Mouse (Mus musculus) ES-Bruce4 (cell line): ENCODE measurements around the gene Otp.

Source experiments
- CTCF ChIP-seq: IDR thresholded peaks from one replicate; pipeline ENCODE4 v1.8.1; 2011; ENCODE audit warnings: low read depth, low read length
- POLR2A ChIP-seq: IDR thresholded peaks from one replicate; pipeline ENCODE4 v1.8.1; 2011; ENCODE audit warnings: low read length; ENCODE audit not compliant: insufficient read depth

- TF ChIP-seq POLR2A (no peak), CTCF (no peak)
These were observed 3.5 kb upstream of the Otp start for GRCm38 (mm10) chr13:94871806-94872320.
